Mouse (Mus musculus) brain, embryonic 14.5 days (tissue): Measurements from ENCODE around the gene Capn15. TPM values are rescaled to one million over a fixed set of nuclear protein-coding genes. Genes with fewer than 3 reads are reported as not detected.

ENCODE experiments used
- DNase-seq: peaks from one replicate; pipeline ENCODE4 v3.0.0-alpha.2; 2011; ENCODE audit warnings: low read depth
- CTCF ChIP-seq: fragments of 200-500 bp; IDR thresholded peaks from 2 replicates; pipeline ENCODE4 v1.5.1; 2012; ENCODE audit warnings: inconsistent platforms, mild to moderate bottlenecking, moderate library complexity, borderline replicate concordance; ENCODE audit not compliant: insufficient read depth, insufficient read length; ENCODE audit errors: extremely low read depth
- POLR2A ChIP-seq: fragments of 200-500 bp; IDR thresholded peaks from 2 replicates; pipeline ENCODE4 v1.6.1; 2012; ENCODE audit warnings: mild to moderate bottlenecking, inconsistent platforms, borderline replicate concordance; ENCODE audit not compliant: poor library complexity, insufficient read depth, insufficient read length, severe bottlenecking; ENCODE audit errors: extremely low read depth
- polyA plus RNA-seq: library from polyadenylated mRNA; depleted of rRNA; stranded (reverse); fragments of >200 nt; gene quantifications from 2 replicates; pipeline ENCODE4 v1.2.3, GENCODE M21; 2012; rRNA removed

Gene Capn15
- polyA plus RNA-seq = 50.4 and 50.5 TPM in 2 replicates

GRCm38 (mm10) chr17:25985306-25986294, at the start of gene Capn15:
TSS of gene Capn15 (minus strand) at chr17:25985796.
- peak; percentile 99 for DNase-seq
- TF ChIP-seq POLR2A (peak; percentile 74; the same call in 1 of the 2 replicates), CTCF (no peak)

DNA sequence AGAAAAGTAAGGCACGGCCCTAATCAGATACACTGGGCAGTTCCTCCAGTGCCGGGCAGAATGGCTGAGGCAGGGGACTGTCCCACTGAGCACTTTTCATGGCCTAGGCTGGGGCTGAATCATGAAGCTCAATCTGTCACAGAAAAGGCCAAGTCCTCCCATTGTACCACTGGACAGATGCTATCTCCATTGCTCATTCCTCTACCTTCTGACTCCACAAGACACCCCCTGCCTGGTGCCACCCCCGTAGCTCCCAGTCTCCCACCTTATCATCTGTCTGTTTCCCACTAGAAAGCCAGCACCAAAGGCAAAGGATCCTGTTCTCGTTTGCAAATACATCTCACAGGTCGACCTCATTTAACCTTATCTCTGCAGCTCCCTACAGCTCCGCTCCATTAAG, 46.4 kb upstream of the Capn15 start:
- TF ChIP-seq POLR2A (no peak), CTCF (no peak)
- DNase-seq = no peak

DNA sequence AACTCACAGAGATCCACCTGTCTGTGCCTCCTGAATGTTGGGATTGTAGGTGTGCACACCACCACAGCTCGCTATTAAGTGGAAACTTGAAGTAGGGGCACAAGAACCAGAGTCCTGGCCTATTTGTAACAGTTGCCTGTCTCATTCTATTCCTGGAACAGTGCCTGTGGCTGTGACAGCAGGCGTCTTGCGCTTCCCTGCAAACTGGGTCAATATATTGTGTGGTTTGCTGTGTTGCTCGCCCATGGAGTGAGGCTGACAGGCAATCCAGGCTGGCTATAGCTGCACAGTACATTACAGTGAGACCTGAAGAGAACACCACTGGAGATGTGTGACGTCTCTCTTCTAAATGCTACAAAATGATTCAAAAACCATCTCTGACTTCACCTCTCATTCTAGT, 46.0 kb upstream of the Capn15 start:
- DNase-seq = no peak
- TF ChIP-seq POLR2A (no peak), CTCF (no peak)

GRCm38 (mm10) chr17:26028261-26028660, 42.7 kb upstream of the Capn15 start:
- TF ChIP-seq POLR2A (no peak), CTCF (no peak)
- no peak for DNase-seq

GRCm38 (mm10) chr17:26024674-26025073, 39.1 kb upstream of the Capn15 start:
- DNase-seq = no peak
- no peak for TF ChIP-seq POLR2A
- TF ChIP-seq CTCF = no peak

DNA sequence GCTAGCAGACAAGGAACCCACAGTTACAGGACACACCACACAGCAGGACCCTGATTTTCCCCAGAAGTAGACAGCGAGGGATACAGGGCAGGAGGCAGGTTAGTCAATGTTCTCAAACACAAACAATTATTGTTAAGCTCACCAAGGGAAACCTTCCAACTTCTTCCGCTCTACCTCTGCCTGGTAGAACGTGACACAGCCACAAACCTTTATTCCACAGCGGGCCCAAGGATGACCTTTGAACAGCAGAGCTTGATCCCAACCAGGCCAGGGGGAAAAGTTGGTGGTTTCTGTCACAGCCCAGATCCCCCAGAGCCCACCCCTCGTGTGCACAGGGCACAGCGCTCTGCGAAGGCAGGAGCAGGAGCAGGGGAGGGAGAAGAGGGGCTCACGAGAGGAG, 38.4 kb upstream of the Capn15 start:
- no peak for DNase-seq
- TF ChIP-seq CTCF = no peak
- TF ChIP-seq POLR2A = no peak

DNA sequence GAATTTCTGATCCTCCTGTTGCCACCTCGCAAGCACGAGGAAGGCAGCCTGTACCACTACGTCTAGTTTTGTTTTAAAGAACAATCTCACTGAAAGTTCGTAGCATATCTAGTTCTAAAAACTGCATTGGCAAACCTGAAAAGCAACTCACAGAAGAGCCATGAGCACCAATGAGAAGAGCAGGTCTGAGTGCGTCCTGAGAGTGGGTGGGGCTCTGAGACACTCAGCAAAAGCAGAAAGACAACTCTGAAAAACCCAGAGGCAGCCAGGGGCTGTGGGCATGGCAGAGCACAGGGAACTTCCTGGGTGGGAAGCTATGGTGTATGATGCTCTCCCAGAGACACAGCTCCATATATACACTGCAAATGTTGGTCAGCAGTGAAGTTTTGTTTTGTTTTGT, 37.6 kb upstream of the Capn15 start:
- DNase-seq = no peak
- TF ChIP-seq CTCF (no peak), POLR2A (no peak)

- no peak for DNase-seq
- TF ChIP-seq CTCF = no peak
- TF ChIP-seq POLR2A = no peak
Measured at GRCm38 (mm10) chr17:26021728-26022341, 36.2 kb upstream of the Capn15 start.

DNA sequence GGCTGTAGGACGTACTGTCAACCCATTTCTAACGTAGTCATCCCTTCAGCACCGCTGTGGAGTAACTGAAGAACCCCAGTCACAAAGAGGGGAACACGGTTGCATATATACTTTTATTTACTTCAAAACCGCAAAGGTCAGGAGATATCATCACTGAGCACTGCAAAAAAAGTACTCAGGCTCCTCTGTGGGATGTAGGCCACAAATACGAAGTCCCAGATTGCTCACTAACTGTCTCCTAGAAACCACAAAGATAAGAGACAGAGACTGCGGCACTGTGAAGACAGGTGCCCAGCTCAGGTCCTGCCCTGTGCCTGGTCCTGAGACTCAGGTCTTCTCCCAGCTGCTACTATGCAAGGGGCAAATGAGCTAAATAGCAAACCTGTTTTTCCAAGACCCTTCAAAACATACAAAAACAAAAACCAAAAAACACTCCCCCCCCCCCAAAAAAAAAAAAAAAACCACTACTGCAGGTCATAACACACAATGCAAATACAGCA, 35.3 kb upstream of the Capn15 start:
- no peak for DNase-seq
- no peak for TF ChIP-seq CTCF

GRCm38 (mm10) chr17:26018388-26018787, 32.8 kb upstream of the Capn15 start:
- TF ChIP-seq CTCF (no peak), POLR2A (no peak)
- DNase-seq = no peak

GRCm38 (mm10) chr17:26017949-26018348, 32.4 kb upstream of the Capn15 start:
- TF ChIP-seq POLR2A (no peak), CTCF (no peak)
- no peak for DNase-seq

GRCm38 (mm10) chr17:26017021-26017420, 31.4 kb upstream of the Capn15 start:
- no peak for TF ChIP-seq CTCF

GRCm38 (mm10) chr17:26013711-26014110, 28.1 kb upstream of the Capn15 start:
- DNase-seq = no peak
- TF ChIP-seq CTCF = no peak
- no peak for TF ChIP-seq POLR2A

More at GRCm38 (mm10) chr17:26017021-26017420, 31.4 kb upstream of the Capn15 start:
- no peak for DNase-seq
